In genomic region chr6:127464523-127464922, GRCm38 (mm10) we compare ENCODE assay signal across 23 mouse cellular contexts. TPM values are rescaled to one million over a fixed set of nuclear protein-coding genes. Genes with fewer than 3 reads are reported as not detected.
DNase-seq lines count a peak whose midpoint lies in the region; ATAC-seq and TF ChIP-seq lines count a peak whose summit lies in the region.
"Had no signal": no experiment of that assay in that cellular context is flagged by ENCODE, and none has a peak within 500 bp of the region (broad histone marks: within the 10 kb centered on the region; RNA-seq: fewer than 3 reads in every experiment).

No protein-coding gene starts in this region.

- ATAC-seq in embryonic facial prominence, embryonic 13.5 days (ENCODE audit: insufficient number of reproducible peaks, insufficient read depth, low FRiP score, low TSS enrichment, low read depth): peak; percentile 48; the same call in 1 of the 2 replicates
- peak; percentile 55; the same call in 1 of the 2 replicates for ATAC-seq in limb, embryonic 14.5 days (ENCODE audit: low FRiP score, low read depth)
- peak; percentile 58 for ATAC-seq in common myeloid progenitor, adult 5-6 weeks (replicated peaks; ENCODE audit: low read depth, poor library complexity, severe bottlenecking)
- peak; percentile 51 for ATAC-seq in megakaryocyte progenitor cell, adult 5-6 weeks (replicated peaks; ENCODE audit: poor library complexity)
- ATAC-seq: midbrain, embryonic 16.5 days; Patski had no signal

- H3K36me3 ChIP-seq in embryonic facial prominence, embryonic 13.5 days: peaks cover 3% of the 10 kb centered on the region; the same call in 1 of the 2 replicates
- peaks cover 17% of the 10 kb centered on the region; the same call in 1 of the 2 replicates for H3K36me3 ChIP-seq in embryonic facial prominence, embryonic 10.5 days (replicated peaks)
- no peaks in the 10 kb centered on the region for H3K36me3 ChIP-seq in limb, embryonic 14.5 days (ENCODE audit: control insufficient read depth, insufficient read depth, low read length)
- H3K36me3 ChIP-seq in limb, embryonic 10.5 days: peaks cover 10% of the 10 kb centered on the region
- H3K36me3 ChIP-seq: liver, embryonic 15.5 days; lung, embryonic 15.5 days had no signal

- no peak overlapping the region for H3K4me2 ChIP-seq in embryonic facial prominence, embryonic 13.5 days
- H3K4me2 ChIP-seq in limb, embryonic 14.5 days (replicated peaks; ENCODE audit: low read depth, low read length, severe bottlenecking): no peak overlapping the region
- H3K4me2 ChIP-seq: heart, embryonic 12.5 days; hindbrain, embryonic 12.5 days; limb, embryonic 13.5 days; liver, embryonic 15.5 days; lung, embryonic 15.5 days had no signal

- no peaks in the 10 kb centered on the region for H3K27me3 ChIP-seq in embryonic facial prominence, embryonic 13.5 days
- H3K27me3 ChIP-seq in embryonic facial prominence, embryonic 10.5 days (replicated peaks; ENCODE audit: low read depth, poor library complexity, severe bottlenecking): no peaks in the 10 kb centered on the region
- H3K27me3 ChIP-seq in limb, embryonic 14.5 days (ENCODE audit: control insufficient read depth, insufficient read depth, low read length): no peaks in the 10 kb centered on the region
- H3K27me3 ChIP-seq in limb, embryonic 10.5 days (ENCODE audit: low read depth, poor library complexity, severe bottlenecking): no peaks in the 10 kb centered on the region
- H3K27me3 ChIP-seq: heart, embryonic 12.5 days; hindbrain, embryonic 12.5 days; limb, embryonic 13.5 days; liver, embryonic 15.5 days; lung, embryonic 15.5 days; Patski had no signal

- H3K9ac ChIP-seq in embryonic facial prominence, embryonic 13.5 days: no peak overlapping the region
- no peak overlapping the region for H3K9ac ChIP-seq in limb, embryonic 14.5 days (ENCODE audit: low read depth, low read length, severe bottlenecking)
- H3K9ac ChIP-seq: heart, embryonic 12.5 days; hindbrain, embryonic 12.5 days; limb, embryonic 13.5 days; liver, embryonic 15.5 days; lung, embryonic 15.5 days had no signal

- WGBS in embryonic facial prominence, embryonic 13.5 days: 82% methylated on average over 7 of the region's 7 CpGs
- 89% methylated on average over 7 of the region's 7 CpGs for WGBS in embryonic facial prominence, embryonic 10.5 days
- 76% methylated on average over 7 of the region's 7 CpGs for WGBS in limb, embryonic 14.5 days
- WGBS in limb, embryonic 10.5 days: 95% methylated on average over 7 of the region's 7 CpGs

- TF ChIP-seq POLR2A in limb, embryonic 14.5 days (IDR thresholded peaks at IDR 0.05; ENCODE audit: borderline replicate concordance, extremely low read depth, insufficient read depth, insufficient read length): no peak

- H3K4me1 ChIP-seq in embryonic facial prominence, embryonic 13.5 days: peaks cover 7% of the 10 kb centered on the region
- H3K4me1 ChIP-seq in embryonic facial prominence, embryonic 10.5 days: peaks cover 22% of the 10 kb centered on the region
- H3K4me1 ChIP-seq in limb, embryonic 14.5 days (ENCODE audit: control insufficient read depth, insufficient read depth, low read length): peaks cover 10% of the 10 kb centered on the region; the same call in 1 of the 2 replicates
- peaks cover 20% of the 10 kb centered on the region for H3K4me1 ChIP-seq in limb, embryonic 10.5 days
- H3K4me1 ChIP-seq: heart, embryonic 12.5 days; liver, embryonic 15.5 days; lung, embryonic 15.5 days had no signal

- H3K4me3 ChIP-seq in embryonic facial prominence, embryonic 13.5 days: no peak overlapping the region
- no peak overlapping the region for H3K4me3 ChIP-seq in embryonic facial prominence, embryonic 10.5 days
- H3K4me3 ChIP-seq in limb, embryonic 14.5 days (replicated peaks; ENCODE audit: low read length): no peak overlapping the region
- H3K4me3 ChIP-seq in limb, embryonic 10.5 days: no peak overlapping the region
- H3K4me3 ChIP-seq: forebrain, embryonic 10.5 days; heart, embryonic 12.5 days; hindbrain, embryonic 12.5 days; limb, embryonic 13.5 days; liver, embryonic 15.5 days; lung, embryonic 15.5 days had no signal

- no peak overlapping the region for H3K27ac ChIP-seq in embryonic facial prominence, embryonic 13.5 days
- no peak overlapping the region for H3K27ac ChIP-seq in embryonic facial prominence, embryonic 10.5 days (replicated peaks)
- H3K27ac ChIP-seq in limb, embryonic 14.5 days (replicated peaks; ENCODE audit: low read depth, low read length): no peak overlapping the region
- H3K27ac ChIP-seq in limb, embryonic 10.5 days: no peak overlapping the region
- H3K27ac ChIP-seq: hindbrain, embryonic 12.5 days; limb, embryonic 13.5 days; liver, embryonic 15.5 days; lung, embryonic 15.5 days had no signal

- no peaks in the 10 kb centered on the region for H3K9me3 ChIP-seq in embryonic facial prominence, embryonic 13.5 days
- no peaks in the 10 kb centered on the region for H3K9me3 ChIP-seq in embryonic facial prominence, embryonic 10.5 days
- H3K9me3 ChIP-seq in limb, embryonic 14.5 days (ENCODE audit: control insufficient read depth, low read length): no peaks in the 10 kb centered on the region
- H3K9me3 ChIP-seq in limb, embryonic 10.5 days (replicated peaks): no peaks in the 10 kb centered on the region
- H3K9me3 ChIP-seq: forebrain, embryonic 10.5 days; heart, embryonic 12.5 days; hindbrain, embryonic 12.5 days; limb, embryonic 13.5 days; liver, embryonic 15.5 days; lung, embryonic 15.5 days had no signal

- DNase-seq in embryonic facial prominence, embryonic 10.5 days (ENCODE audit: low spot score): no peak
- DNase-seq in limb, embryonic 14.5 days (ENCODE audit: low spot score): peak; percentile 14
- no peak for DNase-seq in limb, embryonic 10.5 days (ENCODE audit: low spot score)
- no peak for DNase-seq in cerebellum, postnatal 14 days
- DNase-seq: cerebellum, adult 11-12 months; cerebellum, postnatal 10 days; heart, postnatal 10 days; kidney, postnatal 4 days; lung, postnatal 36 days; right cerebral cortex, adult 18-20 months; right cerebral cortex, postnatal 4 days; thymus, postnatal 25 days had no signal

RNA-seq across cellular contexts. Expression of gene Parp11, which starts 17.9 kb away (rescaled TPM):
- 32.3 and 35.2 TPM in 2 replicates for polyA plus RNA-seq in embryonic facial prominence, embryonic 13.5 days (2015; fragmentation: Nextera tagmentation; extraction: Ambion mirVana)
- 31.4 and 33.4 TPM in 2 replicates for polyA plus RNA-seq in embryonic facial prominence, embryonic 10.5 days (2016; fragmentation: Nextera tagmentation; extraction: Ambion mirVana)
- polyA plus RNA-seq in limb, embryonic 14.5 days (2012; rRNA removed): 27.3 and 27.8 TPM in 2 replicates
- polyA plus RNA-seq in limb, embryonic 14.5 days (2014; fragmentation: Nextera tagmentation; extraction: Ambion mirVana): 25.4 and 30.7 TPM in 2 replicates
- 25.9 and 29.6 TPM in 2 replicates for polyA plus RNA-seq in limb, embryonic 10.5 days (2016; fragmentation: Nextera tagmentation; extraction: Ambion mirVana)
- 24.1 and 36.8 TPM in 2 replicates for total RNA-seq in common myeloid progenitor, adult 5-6 weeks (2017)
- 12.4 and 14.0 TPM in 2 replicates for total RNA-seq in megakaryocyte progenitor cell, adult 5-6 weeks (2015)
- 18.2 and 35.1 TPM in 2 replicates for total RNA-seq in megakaryocyte progenitor cell, adult 5-6 weeks (2017)
